Mouse (Mus musculus): ENCODE measurements around the gene Prdx1. TPM values are rescaled to one million over a fixed set of nuclear protein-coding genes. Genes with fewer than 3 reads are reported as not detected.

Prdx1 gene
- total and polyA plus RNA-seq, 3 experiments: 14.8 to 303 (median 129) TPM

GRCm38 (mm10) chr4:116710154-116710553, 24.8 kb downstream of the Prdx1 start:
- H3K4me1 ChIP-seq (ENCODE audit: insufficient read depth, low read depth, low read length): peaks cover 26% of the 10 kb centered on the region
- ATAC-seq (ENCODE audit: extremely low read depth, insufficient number of reproducible peaks, low FRiP score, poor library complexity, severe bottlenecking): no peak
- no peaks in the 10 kb centered on the region for H3K27me3 ChIP-seq (ENCODE audit: insufficient read depth, low read length)
- peaks cover 45% of the 10 kb centered on the region for H3K36me3 ChIP-seq (replicated peaks)
- no peak overlapping the region for H3K4me3 ChIP-seq (ENCODE audit: low read depth, low read length)
- DNase-seq (ENCODE audit: low spot score): no peak
- no peak for TF ChIP-seq POLR2AphosphoS5 (IDR thresholded peaks at IDR 0.05; ENCODE audit: insufficient replicate concordance, low read depth, low read length)
- TF ChIP-seq TAL1 (conservative IDR thresholded peaks at IDR 0.05; ENCODE audit: low read depth, low read length): no peak
- no peak for TF ChIP-seq GATA2 (IDR thresholded peaks at IDR 0.05; ENCODE audit: borderline replicate concordance, low read depth, low read length)
- TF ChIP-seq CTCF (IDR thresholded peaks at IDR 0.05; ENCODE audit: low read depth, low read length): no peak
- TF ChIP-seq GATA1 (IDR thresholded peaks at IDR 0.05; ENCODE audit: borderline replicate concordance, low read length): no peak
- no peaks in the 10 kb centered on the region for H3K9me3 ChIP-seq (replicated peaks)

DNA sequence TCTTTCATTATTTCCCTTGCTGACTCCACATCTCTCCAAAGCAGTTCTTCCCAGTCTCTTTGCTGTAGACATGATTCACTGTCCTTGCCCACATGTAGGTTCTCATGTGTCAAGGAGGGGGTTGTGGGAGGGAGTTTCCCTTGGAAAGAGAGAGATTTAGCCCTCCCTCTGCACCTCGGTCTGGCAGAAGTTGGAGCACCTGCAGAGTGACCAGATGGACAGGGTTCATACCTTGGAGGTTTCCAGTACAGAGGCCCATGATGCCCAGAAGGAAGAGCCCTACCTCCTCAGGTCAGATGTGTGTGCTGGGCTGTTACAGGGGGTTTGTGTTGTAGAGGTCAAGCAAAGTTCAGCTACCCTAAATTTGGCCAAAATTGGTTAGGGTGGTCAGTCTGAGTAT, 27.2 kb downstream of the Prdx1 start:
- Histone ChIP-seq H3K4me3 (ENCODE audit: low read depth, low read length) (no peak overlapping the region), H3K36me3 (replicated peaks) (peaks cover 55% of the 10 kb centered on the region), H3K9me3 (replicated peaks) (no peaks in the 10 kb centered on the region), H3K27me3 (ENCODE audit: insufficient read depth, low read length) (no peaks in the 10 kb centered on the region), H3K4me1 (ENCODE audit: insufficient read depth, low read depth, low read length) (peaks cover 14% of the 10 kb centered on the region)
- TF ChIP-seq GATA1 (IDR thresholded peaks at IDR 0.05; ENCODE audit: borderline replicate concordance, low read length) (no peak), TAL1 (conservative IDR thresholded peaks at IDR 0.05; ENCODE audit: low read depth, low read length) (no peak), CTCF (IDR thresholded peaks at IDR 0.05; ENCODE audit: low read depth, low read length) (no peak), GATA2 (IDR thresholded peaks at IDR 0.05; ENCODE audit: borderline replicate concordance, low read depth, low read length) (no peak)
- no peak for ATAC-seq (ENCODE audit: extremely low read depth, insufficient number of reproducible peaks, low FRiP score, poor library complexity, severe bottlenecking)
- DNase-seq (ENCODE audit: low spot score): no peak

- no peak overlapping the region for H3K4me3 ChIP-seq (ENCODE audit: low read depth, low read length)
- H3K27me3 ChIP-seq (ENCODE audit: insufficient read depth, low read length): no peaks in the 10 kb centered on the region
- H3K36me3 ChIP-seq (replicated peaks): peaks cover 19% of the 10 kb centered on the region
- DNase-seq (ENCODE audit: low spot score) (peak; percentile 26), ATAC-seq (ENCODE audit: extremely low read depth, insufficient number of reproducible peaks, low FRiP score, poor library complexity, severe bottlenecking) (no peak)
- H3K9me3 ChIP-seq (replicated peaks): no peaks in the 10 kb centered on the region
- H3K4me1 ChIP-seq (ENCODE audit: insufficient read depth, low read depth, low read length): peaks cover 24% of the 10 kb centered on the region
- TF ChIP-seq CTCF (IDR thresholded peaks at IDR 0.05; ENCODE audit: low read depth, low read length) (peak; percentile 47), GATA2 (IDR thresholded peaks at IDR 0.05; ENCODE audit: borderline replicate concordance, low read depth, low read length) (no peak), TAL1 (conservative IDR thresholded peaks at IDR 0.05; ENCODE audit: low read depth, low read length) (no peak)
Measured at GRCm38 (mm10) chr4:116719396-116719795, 34.1 kb downstream of the Prdx1 start.

- peak within 1 kb of the TSS; percentile 79 for H3K4me3 ChIP-seq (ENCODE audit: low read depth, low read length)
- peaks cover 10% of the 10 kb centered on the region for H3K36me3 ChIP-seq (replicated peaks)
- ATAC-seq (ENCODE audit: extremely low read depth, insufficient number of reproducible peaks, low FRiP score, poor library complexity, severe bottlenecking) (peak; percentile 98), DNase-seq (ENCODE audit: low spot score) (peak; percentile 97)
- peaks cover 24% of the 10 kb centered on the region for H3K4me1 ChIP-seq (ENCODE audit: insufficient read depth, low read depth, low read length)
- H3K9me3 ChIP-seq (replicated peaks): no peaks in the 10 kb centered on the region
- no peaks in the 10 kb centered on the region for H3K27me3 ChIP-seq (ENCODE audit: insufficient read depth, low read length)
- no peak for TF ChIP-seq GATA1 (IDR thresholded peaks at IDR 0.05; ENCODE audit: borderline replicate concordance, low read length)
- no peak for TF ChIP-seq POLR2AphosphoS5 (IDR thresholded peaks at IDR 0.05; ENCODE audit: insufficient replicate concordance, low read depth, low read length)
- TF ChIP-seq GATA2 (IDR thresholded peaks at IDR 0.05; ENCODE audit: borderline replicate concordance, low read depth, low read length): no peak
- no peak for TF ChIP-seq CTCF (IDR thresholded peaks at IDR 0.05; ENCODE audit: low read depth, low read length)
- TF ChIP-seq TAL1 (conservative IDR thresholded peaks at IDR 0.05; ENCODE audit: low read depth, low read length): no peak
Measured at GRCm38 (mm10) chr4:116720343-116721097, 35.2 kb downstream of the Prdx1 start, which contains the start of gene Tesk2. TSS of gene Tesk2 (plus strand) at chr4:116720948.

DNA sequence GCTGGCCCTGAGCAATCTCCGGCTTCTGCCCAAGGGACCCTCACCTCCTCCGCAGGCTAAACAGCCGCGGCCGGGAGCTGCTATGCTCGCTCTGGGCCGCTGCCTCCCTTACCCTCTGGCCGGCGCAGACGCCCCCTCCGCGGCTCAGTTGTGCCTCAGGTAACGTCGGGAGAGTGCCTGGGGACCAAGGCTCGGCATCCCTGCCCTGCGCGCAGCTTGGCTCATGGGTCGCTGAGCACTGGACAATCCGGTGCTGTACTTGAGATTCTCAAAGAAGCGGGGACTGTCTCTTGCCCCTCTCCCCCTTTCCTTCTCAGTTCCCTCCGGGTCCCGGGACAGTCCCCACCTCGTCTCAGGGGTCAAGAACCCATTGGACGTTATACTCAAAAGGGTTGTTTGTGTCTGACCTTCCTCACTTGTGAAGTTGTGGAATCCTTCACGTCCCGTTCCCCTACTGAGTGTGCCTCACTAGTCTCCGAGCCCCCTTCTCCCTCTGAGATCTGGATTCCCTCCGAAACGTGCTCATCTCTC, 35.8 kb downstream of the Prdx1 start:
- H3K4me3 ChIP-seq (ENCODE audit: low read depth, low read length): peak overlapping the region; percentile 79
- H3K27me3 ChIP-seq (ENCODE audit: insufficient read depth, low read length): no peaks in the 10 kb centered on the region
- TF ChIP-seq GATA2 (IDR thresholded peaks at IDR 0.05; ENCODE audit: borderline replicate concordance, low read depth, low read length): no peak
- TF ChIP-seq POLR2AphosphoS5 (IDR thresholded peaks at IDR 0.05; ENCODE audit: insufficient replicate concordance, low read depth, low read length): no peak
- TF ChIP-seq CTCF (IDR thresholded peaks at IDR 0.05; ENCODE audit: low read depth, low read length): no peak
- TF ChIP-seq GATA1 (IDR thresholded peaks at IDR 0.05; ENCODE audit: borderline replicate concordance, low read length): no peak
- no peak for TF ChIP-seq TAL1 (conservative IDR thresholded peaks at IDR 0.05; ENCODE audit: low read depth, low read length)
- DNase-seq (ENCODE audit: low spot score): no peak
- no peak for ATAC-seq (ENCODE audit: extremely low read depth, insufficient number of reproducible peaks, low FRiP score, poor library complexity, severe bottlenecking)
- no peaks in the 10 kb centered on the region for H3K9me3 ChIP-seq (replicated peaks)
- H3K4me1 ChIP-seq (ENCODE audit: insufficient read depth, low read depth, low read length): peaks cover 24% of the 10 kb centered on the region
- peaks cover 5% of the 10 kb centered on the region for H3K36me3 ChIP-seq (replicated peaks)

DNA sequence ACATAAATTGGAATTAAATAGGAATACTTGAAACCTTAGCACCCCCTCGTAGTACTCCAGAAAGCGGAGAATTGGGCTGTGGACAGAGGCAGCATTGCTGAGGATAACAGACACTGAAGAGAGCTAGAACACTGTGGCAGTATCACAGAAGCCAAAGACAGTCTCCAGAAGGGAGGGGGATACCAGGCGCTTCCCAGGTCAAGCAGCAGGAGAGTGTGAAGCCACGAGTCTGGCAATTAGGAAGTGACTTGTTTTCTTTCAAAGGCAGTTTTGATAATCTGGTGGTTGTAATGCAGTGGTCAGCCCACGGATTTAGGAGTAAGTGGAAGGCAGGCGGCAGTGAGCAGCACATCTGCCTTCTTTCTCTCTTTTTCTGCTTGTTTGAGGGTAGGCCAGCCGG, 36.9 kb downstream of the Prdx1 start:
- Histone ChIP-seq H3K9me3 (replicated peaks) (no peaks in the 10 kb centered on the region), H3K27me3 (ENCODE audit: insufficient read depth, low read length) (no peaks in the 10 kb centered on the region), H3K36me3 (replicated peaks) (no peaks in the 10 kb centered on the region), H3K4me1 (ENCODE audit: insufficient read depth, low read depth, low read length) (peaks cover 24% of the 10 kb centered on the region), H3K4me3 (ENCODE audit: low read depth, low read length) (no peak overlapping the region)
- ATAC-seq (ENCODE audit: extremely low read depth, insufficient number of reproducible peaks, low FRiP score, poor library complexity, severe bottlenecking): no peak
- TF ChIP-seq GATA1 (IDR thresholded peaks at IDR 0.05; ENCODE audit: borderline replicate concordance, low read length) (no peak), POLR2AphosphoS5 (IDR thresholded peaks at IDR 0.05; ENCODE audit: insufficient replicate concordance, low read depth, low read length) (no peak), TAL1 (conservative IDR thresholded peaks at IDR 0.05; ENCODE audit: low read depth, low read length) (no peak), GATA2 (IDR thresholded peaks at IDR 0.05; ENCODE audit: borderline replicate concordance, low read depth, low read length) (no peak), CTCF (IDR thresholded peaks at IDR 0.05; ENCODE audit: low read depth, low read length) (no peak)
- no peak for DNase-seq (ENCODE audit: low spot score)
